Mouse (Mus musculus) brown adipose tissue, adult 24 weeks (tissue): ENCODE measurements around the gene Camta1. TPM values are rescaled to one million over a fixed set of nuclear protein-coding genes. Genes with fewer than 3 reads are reported as not detected.

Experiments
- H3K27ac ChIP-seq: fragments of 200-500 bp; replicated peaks from 2 replicates; pipeline ENCODE4 v1.5.1; 2012; ENCODE audit warnings: low read depth, mild to moderate bottlenecking, low read length
- H3K4me1 ChIP-seq: fragments of 200-500 bp; 2 replicates; pipeline ENCODE4 v1.6.1; 2012; ENCODE audit warnings: low read length, mixed read lengths; ENCODE audit not compliant: control insufficient read depth, insufficient read depth, insufficient read length
- H3K4me3 ChIP-seq: fragments of 200-500 bp; 2 replicates; pipeline ENCODE4 v1.5.1; 2012; ENCODE audit warnings: low read depth, mild to moderate bottlenecking, low read length, moderate library complexity; ENCODE audit not compliant: insufficient read depth
- polyA plus RNA-seq: library from polyadenylated mRNA; stranded (reverse); fragments of >200 nt; gene quantifications from 2 replicates; pipeline ENCODE4 v1.2.4, GENCODE M21; 2012; ENCODE audit not compliant: missing spikeins, insufficient read depth, insufficient read length

The Camta1 gene
- polyA plus RNA-seq, 1 experiment = 56.8 TPM

GRCm38 (mm10) chr4:151081977-151082376, 779.7 kb downstream of the Camta1 start:
- H3K27ac ChIP-seq = no peak overlapping the region
- H3K4me3 ChIP-seq = no peak overlapping the region
- H3K4me1 ChIP-seq = no peaks in the 10 kb centered on the region

- Histone ChIP-seq H3K27ac (no peak overlapping the region), H3K4me1 (no peaks in the 10 kb centered on the region), H3K4me3 (no peak overlapping the region)
Measured at GRCm38 (mm10) chr4:151081355-151081754, 780.3 kb downstream of the Camta1 start.

- Histone ChIP-seq H3K27ac (no peak overlapping the region), H3K4me3 (no peak overlapping the region), H3K4me1 (no peaks in the 10 kb centered on the region)
Measured at GRCm38 (mm10) chr4:151074817-151075216, 786.9 kb downstream of the Camta1 start.

- no peak overlapping the region for H3K4me3 ChIP-seq
- H3K27ac ChIP-seq = no peak overlapping the region
- H3K4me1 ChIP-seq = no peaks in the 10 kb centered on the region
Measured at GRCm38 (mm10) chr4:151073108-151073744, 788.5 kb downstream of the Camta1 start.

GRCm38 (mm10) chr4:151070962-151071361, 790.7 kb downstream of the Camta1 start:
- Histone ChIP-seq H3K4me3 (no peak overlapping the region), H3K27ac (no peak overlapping the region), H3K4me1 (no peaks in the 10 kb centered on the region)

GRCm38 (mm10) chr4:151068751-151069150, 792.9 kb downstream of the Camta1 start:
- no peaks in the 10 kb centered on the region for H3K4me1 ChIP-seq

GRCm38 (mm10) chr4:151059566-151059965, 802.1 kb downstream of the Camta1 start:
- Histone ChIP-seq H3K4me3 (no peak overlapping the region), H3K27ac (no peak overlapping the region), H3K4me1 (peaks cover 3% of the 10 kb centered on the region; the same call in 1 of the 2 replicates)

More at GRCm38 (mm10) chr4:151068751-151069150, 792.9 kb downstream of the Camta1 start:
- H3K27ac ChIP-seq = no peak overlapping the region
- no peak overlapping the region for H3K4me3 ChIP-seq

- Histone ChIP-seq H3K4me1 (peaks cover 5% of the 10 kb centered on the region; the same call in 1 of the 2 replicates), H3K4me3 (peak overlapping the region; percentile 52), H3K27ac (peak overlapping the region; percentile 88)
Measured at GRCm38 (mm10) chr4:151058634-151059033, 803.0 kb downstream of the Camta1 start.

GRCm38 (mm10) chr4:151057347-151058321, 804.0 kb downstream of the Camta1 start, which contains the start of gene Vamp3:
Gene Vamp3 (minus strand): TSS chr4:151057963.
- H3K4me1 ChIP-seq = peaks cover 5% of the 10 kb centered on the region; the same call in 1 of the 2 replicates
- peak within 1 kb of the TSS; percentile 88 for H3K27ac ChIP-seq
- peak within 1 kb of the TSS; percentile 78 for H3K4me3 ChIP-seq

GRCm38 (mm10) chr4:151051162-151051561, 810.5 kb downstream of the Camta1 start:
- Histone ChIP-seq H3K4me3 (no peak overlapping the region), H3K4me1 (peaks cover 3% of the 10 kb centered on the region; the same call in 1 of the 2 replicates), H3K27ac (no peak overlapping the region)

GRCm38 (mm10) chr4:151046524-151046923, 815.2 kb downstream of the Camta1 start:
- H3K27ac ChIP-seq = no peak overlapping the region
- no peak overlapping the region for H3K4me3 ChIP-seq
- H3K4me1 ChIP-seq = peaks cover 8% of the 10 kb centered on the region; the same call in 1 of the 2 replicates

- H3K27ac ChIP-seq = peak overlapping the region; percentile 24; the same call in 1 of the 2 replicates
- H3K4me1 ChIP-seq = peaks cover 11% of the 10 kb centered on the region; the same call in 1 of the 2 replicates
- H3K4me3 ChIP-seq = peak overlapping the region; percentile 60
Measured at GRCm38 (mm10) chr4:151044944-151045570, 816.6 kb downstream of the Camta1 start.

GRCm38 (mm10) chr4:151044037-151044943, 817.4 kb downstream of the Camta1 start, which contains the start of gene Per3:
Gene Per3 (minus strand): TSS chr4:151044665.
- H3K4me1 ChIP-seq = peaks cover 11% of the 10 kb centered on the region; the same call in 1 of the 2 replicates
- peak within 1 kb of the TSS; percentile 89 for H3K27ac ChIP-seq

GRCm38 (mm10) chr4:151043281-151043680, 818.4 kb downstream of the Camta1 start:
- Histone ChIP-seq H3K27ac (peak overlapping the region; percentile 89), H3K4me1 (peaks cover 11% of the 10 kb centered on the region; the same call in 1 of the 2 replicates), H3K4me3 (peak overlapping the region; percentile 74)

More at GRCm38 (mm10) chr4:151044037-151044943, 817.4 kb downstream of the Camta1 start, which contains the start of gene Per3:
- peak within 1 kb of the TSS; percentile 74 for H3K4me3 ChIP-seq
